25 mouse cellular contexts compared by ENCODE assay signal in the genomic region with DNA sequence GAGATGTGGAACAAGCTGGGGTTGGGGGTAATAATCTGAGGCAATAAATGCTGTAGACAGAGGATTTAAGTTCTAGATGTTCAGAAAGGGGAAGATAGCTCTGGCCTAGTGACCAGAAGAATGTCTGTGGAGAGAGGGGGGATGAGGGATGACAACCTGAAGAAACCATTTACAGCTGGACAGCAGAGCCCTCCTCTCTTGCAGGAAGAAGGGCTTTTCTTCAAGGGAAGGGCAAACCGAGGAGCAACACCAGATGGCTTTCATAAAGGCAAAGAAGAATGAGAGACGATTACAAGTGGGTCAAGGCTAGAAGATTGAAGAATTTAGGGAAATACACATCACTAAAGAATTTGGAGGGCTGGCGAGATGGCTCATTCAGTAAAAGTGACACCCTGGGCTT. TPM values are rescaled to one million over a fixed set of nuclear protein-coding genes. Genes with fewer than 3 reads are reported as not detected.
A peak's percentile ranks its signal among the peaks of the same experiment; 100 is the strongest.
DNase-seq lines count a peak whose midpoint lies in the region; ATAC-seq and TF ChIP-seq lines count a peak whose summit lies in the region.
"Had no signal": no experiment of that assay in that cellular context is flagged by ENCODE, and none has a peak within 500 bp of the region (broad histone marks: within the 10 kb centered on the region; RNA-seq: fewer than 3 reads in every experiment).

No protein-coding gene starts in this region.

- H3K4me2 ChIP-seq in kidney, postnatal 0 days (ENCODE audit: low read length): no peak overlapping the region
- H3K4me2 ChIP-seq: embryonic facial prominence, embryonic 12.5 days; embryonic facial prominence, embryonic 15.5 days; forebrain, embryonic 12.5 days; forebrain, embryonic 15.5 days; heart, embryonic 13.5 days; hindbrain, embryonic 15.5 days had no signal

- H3K27me3 ChIP-seq in heart, embryonic 10.5 days (ENCODE audit: insufficient read depth, poor library complexity, severe bottlenecking): no peaks in the 10 kb centered on the region
- no peaks in the 10 kb centered on the region for H3K27me3 ChIP-seq in heart, adult 2 months (ENCODE audit: control insufficient read depth, insufficient read depth, low read length)
- H3K27me3 ChIP-seq in kidney, postnatal 0 days (ENCODE audit: insufficient read depth, low read length): no peaks in the 10 kb centered on the region
- H3K27me3 ChIP-seq: embryonic facial prominence, embryonic 12.5 days; embryonic facial prominence, embryonic 15.5 days; forebrain, embryonic 12.5 days; forebrain, embryonic 15.5 days; heart, embryonic 13.5 days; hindbrain, embryonic 15.5 days had no signal

- H3K27ac ChIP-seq in heart, embryonic 10.5 days: peak overlapping the region; percentile 36; the same call in 1 of the 2 replicates
- no peak overlapping the region for H3K27ac ChIP-seq in heart, adult 2 months
- H3K27ac ChIP-seq in kidney, postnatal 0 days: no peak overlapping the region
- H3K27ac ChIP-seq in embryonic fibroblast, embryonic 13.5 days (ENCODE audit: insufficient read depth, low read length): 0 out of 2 replicates have a peak overlapping the region, but pooled peaks have one; percentile 14
- H3K27ac ChIP-seq: embryonic facial prominence, embryonic 12.5 days; embryonic facial prominence, embryonic 15.5 days; forebrain, embryonic 12.5 days; hindbrain, embryonic 15.5 days had no signal

- no peak for ATAC-seq in kidney, postnatal 0 days (replicated peaks; ENCODE audit: low FRiP score, low read depth)
- ATAC-seq: activated CD4-positive, CD25-positive, alpha-beta regulatory T cell, adult 4 months; forebrain, embryonic 15.5 days had no signal

- TF ChIP-seq EP300 in heart, adult 2 months (IDR thresholded peaks at IDR 0.05; ENCODE audit: insufficient read depth, low read depth, low read length): no peak

- intact Hi-C loops in heart, adult 2 months (cut with DNase I): no loop called here

- DNase-seq in heart, embryonic 10.5 days (ENCODE audit: low spot score): no peak
- no peak for DNase-seq in heart, adult 2 months
- peak; percentile 64 for DNase-seq in kidney, postnatal 0 days (ENCODE audit: low spot score)
- no peak for DNase-seq in kidney, postnatal 36 days
- DNase-seq in spleen, postnatal 36 days (ENCODE audit: low spot score in 2 of 2): no peak
- DNase-seq: adrenal gland, postnatal 10 days; cerebellum, adult 11 months; cerebellum, adult 2 months; cerebellum, adult 9-11 months; cerebellum, postnatal 25 days; gastrocnemius, postnatal 25 days; heart, postnatal 14 days; heart, postnatal 4 days had no signal

- H3K4me1 ChIP-seq in heart, embryonic 10.5 days: peaks cover 20% of the 10 kb centered on the region
- peaks cover 10% of the 10 kb centered on the region for H3K4me1 ChIP-seq in heart, adult 2 months (ENCODE audit: control insufficient read depth, insufficient read depth, low read length)
- no peaks in the 10 kb centered on the region for H3K4me1 ChIP-seq in kidney, postnatal 0 days (replicated peaks; ENCODE audit: insufficient read depth, low read length)
- peaks cover 10% of the 10 kb centered on the region for H3K4me1 ChIP-seq in embryonic fibroblast, embryonic 13.5 days (ENCODE audit: control insufficient read depth, insufficient read depth, low read length)
- H3K4me1 ChIP-seq: embryonic facial prominence, embryonic 15.5 days; forebrain, embryonic 12.5 days; forebrain, embryonic 15.5 days; hindbrain, embryonic 15.5 days had no signal

- no peaks in the 10 kb centered on the region for H3K9me3 ChIP-seq in heart, embryonic 10.5 days
- no peaks in the 10 kb centered on the region for H3K9me3 ChIP-seq in kidney, postnatal 0 days (replicated peaks; ENCODE audit: low read length)
- H3K9me3 ChIP-seq: embryonic facial prominence, embryonic 12.5 days; embryonic facial prominence, embryonic 15.5 days; forebrain, embryonic 12.5 days; forebrain, embryonic 15.5 days; heart, embryonic 13.5 days; hindbrain, embryonic 15.5 days had no signal

- H3K79me2 ChIP-seq in heart, adult 2 months (replicated peaks; ENCODE audit: control insufficient read depth, insufficient read depth, low read length): no peaks in the 10 kb centered on the region

- H3K4me3 ChIP-seq in heart, embryonic 10.5 days: no peak overlapping the region
- no peak overlapping the region for H3K4me3 ChIP-seq in heart, adult 2 months
- H3K4me3 ChIP-seq in kidney, postnatal 0 days (replicated peaks; ENCODE audit: low read depth, low read length): no peak overlapping the region
- H3K4me3 ChIP-seq in embryonic fibroblast, embryonic 13.5 days (ENCODE audit: insufficient read depth, low read length): no peak overlapping the region
- H3K4me3 ChIP-seq: embryonic facial prominence, embryonic 12.5 days; embryonic facial prominence, embryonic 15.5 days; erythroblast, embryonic 14.5 days; forebrain, embryonic 12.5 days; forebrain, embryonic 15.5 days; heart, embryonic 13.5 days; hindbrain, embryonic 15.5 days had no signal

- no peak for TF ChIP-seq POLR2A in heart, adult 2 months (IDR thresholded peaks at IDR 0.05; ENCODE audit: insufficient read depth, low read depth, low read length)
- no peak for TF ChIP-seq POLR2A in embryonic fibroblast, embryonic 13.5 days (IDR thresholded peaks at IDR 0.05; ENCODE audit: low read depth, low read length)

- no peak overlapping the region for H3K9ac ChIP-seq in heart, adult 2 months (ENCODE audit: low read depth, low read length)
- no peak overlapping the region for H3K9ac ChIP-seq in kidney, postnatal 0 days (ENCODE audit: low read depth, low read length)
- H3K9ac ChIP-seq: embryonic facial prominence, embryonic 12.5 days; embryonic facial prominence, embryonic 15.5 days; forebrain, embryonic 12.5 days; forebrain, embryonic 15.5 days; heart, embryonic 13.5 days; hindbrain, embryonic 15.5 days had no signal

- H3K36me3 ChIP-seq in heart, embryonic 10.5 days: no peaks in the 10 kb centered on the region
- H3K36me3 ChIP-seq in heart, adult 2 months (ENCODE audit: control insufficient read depth, insufficient read depth, low read length): no peaks in the 10 kb centered on the region; the same call in 1 of the 2 replicates
- no peaks in the 10 kb centered on the region for H3K36me3 ChIP-seq in kidney, postnatal 0 days (ENCODE audit: insufficient read depth, low read length)
- H3K36me3 ChIP-seq: embryonic facial prominence, embryonic 12.5 days; embryonic facial prominence, embryonic 15.5 days; forebrain, embryonic 12.5 days; forebrain, embryonic 15.5 days; heart, embryonic 13.5 days; hindbrain, embryonic 15.5 days had no signal

- WGBS in heart, embryonic 10.5 days: 60% methylated on average over 3 of the region's 3 CpGs
- WGBS in heart, adult 2 months: 74% methylated on average over 3 of the region's 3 CpGs
- WGBS in kidney, postnatal 0 days: 58% methylated on average over 3 of the region's 3 CpGs

- TF ChIP-seq CTCF in heart, adult 2 months (IDR thresholded peaks at IDR 0.05): no peak
- TF ChIP-seq CTCF in kidney, postnatal 0 days (IDR thresholded peaks at IDR 0.05; ENCODE audit: low read depth): no peak
- TF ChIP-seq CTCF in embryonic fibroblast, embryonic 13.5 days (IDR thresholded peaks at IDR 0.05; ENCODE audit: borderline replicate concordance, insufficient read depth, low read length): no peak

RNA-seq across cellular contexts. Expression of a gene that starts 6.6 kb away (rescaled TPM):
- 16.8 and 20.0 TPM in 2 replicates for polyA plus RNA-seq in heart, embryonic 10.5 days (2016; fragmentation: Nextera tagmentation; extraction: Ambion mirVana)
- 10 to 100 TPM; 28.8 to 43.9 TPM for total RNA-seq in heart, adult 2 months (2021)
- polyA plus RNA-seq in heart, adult 2 months (2012; rRNA removed): 15.0 and 27.6 TPM in 2 replicates
- 13.2 and 13.4 TPM in 2 replicates for polyA plus RNA-seq in kidney, postnatal 0 days (2015; fragmentation: Nextera tagmentation; extraction: Ambion mirVana)
- 593 and 598 TPM in 2 replicates for polyA plus RNA-seq in embryonic fibroblast, embryonic 13.5 days (2011; ENCODE audit: insufficient read length, low read depth, missing spikeins)
- polyA plus RNA-seq: activated CD4-positive, CD25-positive, alpha-beta regulatory T cell, adult 4 months; erythroblast, embryonic 14.5 days had no signal

RNA-seq across cellular contexts. Expression of a gene that starts 9.5 kb away (rescaled TPM):
- 0.46 and 0.58 TPM in 2 replicates for polyA plus RNA-seq in heart, embryonic 10.5 days (2016; fragmentation: Nextera tagmentation; extraction: Ambion mirVana)
- under 1 TPM; 0.21 to 0.23 TPM for total RNA-seq in heart, adult 2 months (2021)
- 0.29 and 0.35 TPM in 2 replicates for polyA plus RNA-seq in heart, adult 2 months (2012; rRNA removed)
- polyA plus RNA-seq in kidney, postnatal 0 days (2015; fragmentation: Nextera tagmentation; extraction: Ambion mirVana): 0.20 and 0.26 TPM in 2 replicates
- polyA plus RNA-seq in embryonic fibroblast, embryonic 13.5 days (2011; ENCODE audit: insufficient read length, low read depth, missing spikeins): 1.3 and 1.4 TPM in 2 replicates
- total RNA-seq: common myeloid progenitor, adult 5-6 weeks; ES-E14; gastrocnemius, adult 8-10 months had no signal
- polyA plus RNA-seq: activated CD4-positive, CD25-positive, alpha-beta regulatory T cell, adult 4 months; erythroblast, embryonic 14.5 days had no signal

Comparison
In these comparisons a context has a peak if more than half of its experiments do, and no peak if none do; other contexts are left out.
1. H3K27ac ChIP-seq: peak in heart, embryonic 10.5 days (single experiment) and embryonic fibroblast, embryonic 13.5 days (single experiment); none in heart, adult 2 months (single experiment) and kidney, postnatal 0 days (single experiment).
2. RNA of a gene that starts 6.6 kb away (polyA plus RNA-seq): 593 to 598 TPM in embryonic fibroblast, embryonic 13.5 days; 16.8 to 20.0 TPM in heart, embryonic 10.5 days, 15.0 to 27.6 TPM in heart, adult 2 months and 13.2 to 13.4 TPM in kidney, postnatal 0 days; every median in the first group is over 10 times any median in the second.